Mouse (Mus musculus) v-Abl transformed pro-B cells (cell line): Measurements from ENCODE around the gene Dnajb5.

ENCODE experiments used
- in situ Hi-C, 2 experiments: fragments of 400-800 bp; cut with MboI; formaldehyde crosslinking; loops; one replicate each; pipeline ENCODE4 v1.15.1; 2025; ENCODE audit not compliant: unreplicated experiment in 2 of 2

Gene Dnajb5

GRCm38 (mm10) chr4:42941396-42941795, 8.2 kb upstream of the Dnajb5 start:
- in situ Hi-C loops = loop anchor here in 1 of 2 experiments (10.0 kb wide), 1 partner anchor 1187 kb away; the partner anchor contains the start of genes Galt and Sigmar1

GRCm38 (mm10) chr4:42943341-42943740, 6.3 kb upstream of the Dnajb5 start:
- in situ Hi-C loops = loop anchor here in 1 of 2 experiments (10.0 kb wide), 1 partner anchor 1189 kb away; the partner anchor contains the start of genes Galt and Sigmar1

GRCm38 (mm10) chr4:42944185-42944584, 5.4 kb upstream of the Dnajb5 start:
- in situ Hi-C loops = loop anchor here in 1 of 2 experiments (10.0 kb wide), 1 partner anchor 1189 kb away; the partner anchor contains the start of genes Galt and Sigmar1

- in situ Hi-C loops = loop anchor here in 1 of 2 experiments (10.0 kb wide), 1 partner anchor 1190 kb away; the partner anchor contains the start of genes Galt and Sigmar1
Observed at GRCm38 (mm10) chr4:42945043-42945442, 4.6 kb upstream of the Dnajb5 start.

- in situ Hi-C loops = loop anchor here in 1 of 2 experiments (10.0 kb wide), 1 partner anchor 1191 kb away; the partner anchor contains the start of genes Galt and Sigmar1
Observed at GRCm38 (mm10) chr4:42945445-42945844, 4.2 kb upstream of the Dnajb5 start.

- in situ Hi-C loops = loop anchor here in 1 of 2 experiments (10.0 kb wide), 1 partner anchor 1191 kb away; the partner anchor contains the start of genes Galt and Sigmar1
Observed at GRCm38 (mm10) chr4:42945952-42946351, 3.7 kb upstream of the Dnajb5 start.

GRCm38 (mm10) chr4:42946733-42947290, 2.8 kb upstream of the Dnajb5 start:
- in situ Hi-C loops = loop anchor here in 1 of 2 experiments (10.0 kb wide), 1 partner anchor 1192 kb away; the partner anchor contains the start of genes Galt and Sigmar1

GRCm38 (mm10) chr4:42948527-42948926, 1.1 kb upstream of the Dnajb5 start:
- in situ Hi-C loops = loop anchor here in 1 of 2 experiments (10.0 kb wide), 1 partner anchor 1194 kb away; the partner anchor contains the start of genes Galt and Sigmar1

- in situ Hi-C loops = loop anchor here in 1 of 2 experiments (10.0 kb wide), 1 partner anchor 1194 kb away; the partner anchor contains the start of genes Galt and Sigmar1
Observed at GRCm38 (mm10) chr4:42949051-42949675, 451 bp upstream of the Dnajb5 start.

GRCm38 (mm10) chr4:42950065-42950558, 498 bp downstream of the Dnajb5 start:
- in situ Hi-C loops = loop anchor here in 1 of 2 experiments (25.0 kb wide), 3 partner anchors 1388 to 1888 kb away; partner anchors contain the start of genes Dnaic1, Fam219a, Kif24 and Nudt2

- in situ Hi-C loops = loop anchor here in 1 of 2 experiments (25.0 kb wide), 3 partner anchors 1389 to 1889 kb away; partner anchors contain the start of genes Dnaic1, Fam219a, Kif24 and Nudt2
Observed at GRCm38 (mm10) chr4:42951206-42952195, 1.9 kb downstream of the Dnajb5 start.

- in situ Hi-C loops = loop anchor here in 1 of 2 experiments (25.0 kb wide), 3 partner anchors 1390 to 1890 kb away; partner anchors contain the start of genes Dnaic1, Fam219a, Kif24 and Nudt2
Observed at GRCm38 (mm10) chr4:42952563-42952962, 2.9 kb downstream of the Dnajb5 start.

- in situ Hi-C loops = loop anchor here in 1 of 2 experiments (25.0 kb wide), 3 partner anchors 1391 to 1891 kb away; partner anchors contain the start of genes Dnaic1, Fam219a, Kif24 and Nudt2
Observed at GRCm38 (mm10) chr4:42953435-42954094, 4.0 kb downstream of the Dnajb5 start.

- in situ Hi-C loops = loop anchor here in 1 of 2 experiments (25.0 kb wide), 3 partner anchors 1392 to 1892 kb away; partner anchors contain the start of genes Dnaic1, Fam219a, Kif24 and Nudt2
Observed at GRCm38 (mm10) chr4:42954297-42954696, 4.7 kb downstream of the Dnajb5 start.

GRCm38 (mm10) chr4:42955200-42955599, 5.6 kb downstream of the Dnajb5 start:
- in situ Hi-C loops = loop anchor here in 1 of 2 experiments (25.0 kb wide), 3 partner anchors 1393 to 1893 kb away; partner anchors contain the start of genes Dnaic1, Fam219a, Kif24 and Nudt2

GRCm38 (mm10) chr4:42956581-42956980, 7.0 kb downstream of the Dnajb5 start:
- in situ Hi-C loops = loop anchor here in 1 of 2 experiments (25.0 kb wide), 3 partner anchors 1394 to 1894 kb away; partner anchors contain the start of genes Dnaic1, Fam219a, Kif24 and Nudt2

GRCm38 (mm10) chr4:42957306-42957705, 7.7 kb downstream of the Dnajb5 start:
- in situ Hi-C loops = loop anchor here in 1 of 2 experiments (25.0 kb wide), 3 partner anchors 1395 to 1895 kb away; partner anchors contain the start of genes Dnaic1, Fam219a, Kif24 and Nudt2

- in situ Hi-C loops = loop anchor here in 1 of 2 experiments (25.0 kb wide), 3 partner anchors 1396 to 1896 kb away; partner anchors contain the start of genes Dnaic1, Fam219a, Kif24 and Nudt2
Observed at GRCm38 (mm10) chr4:42957979-42958378, 8.4 kb downstream of the Dnajb5 start.
